Mouse (Mus musculus): ENCODE data around the gene Slc9a5. TPM values are rescaled to one million over a fixed set of nuclear protein-coding genes. Genes with fewer than 3 reads are reported as not detected.

Gene Slc9a5
- total and polyA plus RNA-seq, 3 experiments = 0.95 to 4.5 (median 3.1) TPM

DNA sequence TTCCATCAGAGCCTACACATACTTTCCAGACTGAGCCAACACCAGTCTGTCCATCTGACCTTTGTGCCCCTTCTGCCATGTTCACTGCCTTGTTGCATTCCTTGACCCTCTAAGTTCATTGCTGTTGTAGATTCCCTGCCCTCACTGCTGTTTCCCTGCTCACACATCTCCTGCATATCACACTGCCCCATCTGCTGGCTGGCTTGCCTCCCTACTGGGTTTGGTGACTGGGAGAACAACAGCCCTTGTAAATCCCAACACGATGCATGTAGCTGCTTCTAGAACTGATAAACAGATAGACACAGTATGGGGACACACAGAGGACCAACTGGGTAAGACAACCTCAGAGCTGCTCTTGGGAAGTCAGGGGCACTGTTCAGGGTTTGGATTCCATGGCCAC is 36.9 kb upstream of the Slc9a5 start:
- Histone ChIP-seq H3K79me2 (replicated peaks; ENCODE audit: control insufficient read depth, extremely low read depth, insufficient read depth, poor library complexity, severe bottlenecking) (no peaks in the 10 kb centered on the region), H3K4me1 (ENCODE audit: control insufficient read depth in 1 of 2, insufficient read depth in 2 of 2) (peaks cover 0 to 2% of the 10 kb centered on the region in 2 experiments; a peak in 2 of 4 replicates), H3K4me3 (replicated peaks in 1 of 3; ENCODE audit: low read depth in 2 of 3, low read length in 2 of 3, poor library complexity in 1 of 3) (no peak overlapping the region), H3K9me3 (replicated peaks; ENCODE audit: low read length) (peaks cover 2% of the 10 kb centered on the region), H3K4me2 (ENCODE audit: insufficient read depth, low read depth, poor library complexity, severe bottlenecking) (no peak overlapping the region), H3K27me3 (replicated peaks) (no peaks in the 10 kb centered on the region), H3K9ac (ENCODE audit: insufficient read depth, low read depth) (no peak overlapping the region), H3K36me3 (replicated peaks in 1 of 2; ENCODE audit: control insufficient read depth in 1 of 2, insufficient read depth in 1 of 2, low read length in 1 of 2) (peaks cover 89 to 99% of the 10 kb centered on the region in 2 experiments), H3K27ac (ENCODE audit: insufficient read depth, low read depth) (no peak overlapping the region)
- dilution Hi-C loops (cut with MboI; ENCODE audit: extremely low pct_ligation_motif_present, extremely low pct_unique_long_range_greater_than_20kb, low sequenced_read_pairs) (no loop called here), in situ Hi-C loops (cut with MboI; ENCODE audit: low pct_ligation_motif_present, low pct_unique_long_range_greater_than_20kb, low sequenced_read_pairs) (no loop called here)
- no peak for TF ChIP-seq SMC3 (IDR thresholded peaks at IDR 0.05; ENCODE audit: low read depth, low read length)
- no peak for TF ChIP-seq MYC (IDR thresholded peaks at IDR 0.05; ENCODE audit: low read depth, low read length)
- no peak for TF ChIP-seq GABPA (IDR thresholded peaks at IDR 0.05; ENCODE audit: insufficient replicate concordance, low read depth, low read length)
- no peak for DNase-seq (ENCODE audit: extremely low read depth)

- Histone ChIP-seq H3K27ac (ENCODE audit: insufficient read depth, low read depth) (no peak overlapping the region), H3K27me3 (replicated peaks) (no peaks in the 10 kb centered on the region), H3K4me1 (ENCODE audit: control insufficient read depth in 1 of 2, insufficient read depth in 2 of 2) (no peaks in the 10 kb centered on the region), H3K9me3 (replicated peaks; ENCODE audit: low read length) (peaks cover 2% of the 10 kb centered on the region), H3K36me3 (replicated peaks in 1 of 2; ENCODE audit: control insufficient read depth in 1 of 2, insufficient read depth in 1 of 2, low read length in 1 of 2) (peaks cover 79 to 99% of the 10 kb centered on the region in 2 experiments), H3K4me3 (replicated peaks in 1 of 3; ENCODE audit: low read depth in 2 of 3, low read length in 2 of 3, poor library complexity in 1 of 3) (no peak overlapping the region), H3K79me2 (replicated peaks; ENCODE audit: control insufficient read depth, extremely low read depth, insufficient read depth, poor library complexity, severe bottlenecking) (no peaks in the 10 kb centered on the region), H3K4me2 (ENCODE audit: insufficient read depth, low read depth, poor library complexity, severe bottlenecking) (no peak overlapping the region), H3K9ac (ENCODE audit: insufficient read depth, low read depth) (no peak overlapping the region)
- TF ChIP-seq USF1 (IDR thresholded peaks at IDR 0.05; ENCODE audit: low read depth, low read length) = no peak
- no peak for TF ChIP-seq MAX (IDR thresholded peaks at IDR 0.05; ENCODE audit: low read length)
- no peak for TF ChIP-seq PAX5 (IDR thresholded peaks at IDR 0.05; ENCODE audit: low read length)
- no peak for TF ChIP-seq GABPA (IDR thresholded peaks at IDR 0.05; ENCODE audit: insufficient replicate concordance, low read depth, low read length)
- TF ChIP-seq ZNF384 (IDR thresholded peaks at IDR 0.05; ENCODE audit: low read depth, low read length) = no peak
- no peak for TF ChIP-seq JUND (conservative IDR thresholded peaks at IDR 0.05; ENCODE audit: low read depth, low read length)
- TF ChIP-seq MYC (IDR thresholded peaks at IDR 0.05; ENCODE audit: low read depth, low read length) = no peak
- TF ChIP-seq USF2 (conservative IDR thresholded peaks at IDR 0.05; ENCODE audit: low read depth, low read length) = no peak
- TF ChIP-seq SIN3A (IDR thresholded peaks at IDR 0.05; ENCODE audit: low read length) = no peak
- no peak for TF ChIP-seq ZMIZ1 (IDR thresholded peaks at IDR 0.05; ENCODE audit: low read depth, low read length)
- TF ChIP-seq RCOR1 (conservative IDR thresholded peaks at IDR 0.05; ENCODE audit: low read depth, low read length) = no peak
- TF ChIP-seq IRF4 (IDR thresholded peaks at IDR 0.05; ENCODE audit: low read depth, low read length) = no peak
- TF ChIP-seq SMC3 (IDR thresholded peaks at IDR 0.05; ENCODE audit: low read depth, low read length) = no peak
- TF ChIP-seq TCF12 (IDR thresholded peaks at IDR 0.05; ENCODE audit: low read depth, low read length) = no peak
- no peak for TF ChIP-seq KAT2A (IDR thresholded peaks at IDR 0.05; ENCODE audit: insufficient replicate concordance, low read length)
- no peak for TF ChIP-seq MAFK (IDR thresholded peaks at IDR 0.05; ENCODE audit: insufficient replicate concordance, low read length)
- no peak for TF ChIP-seq E2F4 (IDR thresholded peaks at IDR 0.05; ENCODE audit: insufficient replicate concordance, low read depth, low read length)
- no peak for TF ChIP-seq CTCF (conservative IDR thresholded peaks at IDR 0.05 in 1 of 2, IDR thresholded peaks at IDR 0.05 in 1 of 2; ENCODE audit: low read depth in 2 of 2, low read length in 2 of 2)
- no peak for TF ChIP-seq POLR2A (IDR thresholded peaks at IDR 0.05; ENCODE audit: low read depth, low read length)
- TF ChIP-seq NELFE (IDR thresholded peaks at IDR 0.05; ENCODE audit: low read depth, low read length) = no peak
- DNase-seq (ENCODE audit: extremely low read depth) = no peak
- dilution Hi-C loops (cut with MboI; ENCODE audit: extremely low pct_ligation_motif_present, extremely low pct_unique_long_range_greater_than_20kb, low sequenced_read_pairs) = no loop called here
- in situ Hi-C loops (cut with MboI; ENCODE audit: low pct_ligation_motif_present, low pct_unique_long_range_greater_than_20kb, low sequenced_read_pairs) = no loop called here
These were observed 35.7 kb upstream of the Slc9a5 start for GRCm38 (mm10) chr8:105312891-105313481.
